Mouse (Mus musculus) kidney, postnatal 36 days (tissue): ENCODE measurements at regions not wholly inside any gene's neighbourhood (a gene's known extent, or its start where the extent isn't known, plus 50 kb on each side); places are given as distances from the start of the nearest gene placed in this dataset.

ENCODE experiments used
- DNase-seq, 2 experiments: peaks; one replicate each; pipeline ENCODE4 v3.0.0; 2021 to 2022; ENCODE audit warnings: mixed read lengths in 2 of 2

GRCm38 (mm10) chr5:112035426-112035825 lies 216.9 kb downstream of the Cryba4 start:
- no peak for DNase-seq

- no peak for DNase-seq
Observed at GRCm38 (mm10) chr5:112037080-112037479, 215.2 kb downstream of the Cryba4 start.

GRCm38 (mm10) chr5:112039645-112040372 lies 212.5 kb downstream of the Cryba4 start:
- DNase-seq, result no peak

GRCm38 (mm10) chr5:112040678-112041077 lies 211.6 kb downstream of the Cryba4 start:
- DNase-seq, result no peak

GRCm38 (mm10) chr5:112041285-112041684 lies 211.0 kb downstream of the Cryba4 start:
- no peak for DNase-seq

DNA sequence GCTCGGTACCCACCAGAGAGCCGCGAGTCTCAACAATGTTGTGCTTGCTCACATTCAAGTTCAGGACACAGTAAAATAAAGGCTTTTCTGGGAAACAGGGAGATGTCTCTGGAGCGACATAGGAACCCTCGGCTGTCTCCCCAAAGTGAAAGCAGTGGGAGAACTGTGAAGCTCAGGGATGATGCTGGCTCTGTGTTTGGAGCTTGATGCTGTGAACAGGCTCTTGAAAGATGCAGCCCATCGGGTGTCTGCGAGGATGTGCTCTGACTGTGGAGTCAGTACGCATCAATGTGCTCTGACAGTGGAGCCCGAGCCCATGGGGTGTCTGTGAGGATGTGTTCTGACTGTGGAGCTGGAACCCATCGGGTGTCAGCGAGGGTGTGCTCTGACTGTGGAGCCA lies 210.1 kb downstream of the Cryba4 start:
- DNase-seq, result no peak

GRCm38 (mm10) chr5:112050046-112050782 lies 202.1 kb downstream of the Cryba4 start:
- no peak for DNase-seq

GRCm38 (mm10) chr5:112050906-112051305 lies 201.4 kb downstream of the Cryba4 start:
- DNase-seq, result peak in 1 of 2 experiments; percentile 4

DNA sequence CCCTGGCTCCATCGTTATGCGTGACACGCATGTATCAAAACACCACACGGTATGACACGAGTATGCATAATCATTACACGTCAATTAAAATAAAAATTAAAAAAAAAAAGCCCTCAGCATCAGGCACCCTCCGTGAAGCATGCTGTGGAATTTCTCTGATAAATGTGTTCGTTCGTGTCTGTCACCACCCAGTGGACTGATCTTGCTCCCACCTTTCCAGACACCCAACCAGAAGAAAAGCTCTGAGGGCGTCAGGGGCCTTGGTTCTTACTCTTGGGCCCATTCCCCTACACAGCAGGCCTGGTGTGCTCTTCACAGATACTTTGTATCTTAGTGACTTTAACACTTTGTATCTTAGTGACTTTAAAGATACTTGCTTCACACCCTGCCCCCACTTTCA lies 200.5 kb downstream of the Cryba4 start:
- no peak for DNase-seq

GRCm38 (mm10) chr5:112053600-112054155 lies 198.6 kb downstream of the Cryba4 start:
- no peak for DNase-seq

GRCm38 (mm10) chr5:112055018-112055417 lies 197.3 kb downstream of the Cryba4 start:
- no peak for DNase-seq

- DNase-seq, result no peak
Observed at GRCm38 (mm10) chr5:112069917-112070316, 182.4 kb downstream of the Cryba4 start.

GRCm38 (mm10) chr5:112072456-112072855 lies 179.9 kb downstream of the Cryba4 start:
- DNase-seq, result no peak

DNA sequence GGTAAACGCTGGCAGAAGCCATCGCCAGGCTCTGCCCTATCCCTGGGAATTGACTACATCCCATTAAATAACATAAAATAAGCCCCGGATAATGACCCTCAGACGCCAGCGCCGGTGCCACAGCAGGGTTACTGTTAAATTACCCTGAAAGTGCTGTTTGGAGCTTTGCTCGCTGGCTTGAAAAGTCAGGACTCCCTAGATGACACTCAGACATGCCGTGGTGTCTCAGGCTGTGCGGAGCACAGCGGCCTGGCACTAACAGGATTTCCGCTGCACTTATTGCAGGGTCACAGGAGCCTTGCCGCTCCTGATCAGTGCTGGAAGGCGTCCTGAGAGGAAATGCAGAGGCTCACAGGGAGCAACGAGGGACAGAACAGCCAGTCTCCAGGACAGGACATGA lies 175.2 kb downstream of the Cryba4 start:
- peak; percentile 8 to 23 for DNase-seq

GRCm38 (mm10) chr5:112077840-112078600 lies 174.3 kb downstream of the Cryba4 start:
- DNase-seq, result peak; percentile 9 to 60

GRCm38 (mm10) chr5:112081006-112081405 lies 171.3 kb downstream of the Cryba4 start:
- no peak for DNase-seq

GRCm38 (mm10) chr5:112091867-112092535 lies 160.3 kb downstream of the Cryba4 start:
- DNase-seq, result peak; percentile 14 to 29

GRCm38 (mm10) chr5:112093905-112094571 lies 158.3 kb downstream of the Cryba4 start:
- no peak for DNase-seq

DNA sequence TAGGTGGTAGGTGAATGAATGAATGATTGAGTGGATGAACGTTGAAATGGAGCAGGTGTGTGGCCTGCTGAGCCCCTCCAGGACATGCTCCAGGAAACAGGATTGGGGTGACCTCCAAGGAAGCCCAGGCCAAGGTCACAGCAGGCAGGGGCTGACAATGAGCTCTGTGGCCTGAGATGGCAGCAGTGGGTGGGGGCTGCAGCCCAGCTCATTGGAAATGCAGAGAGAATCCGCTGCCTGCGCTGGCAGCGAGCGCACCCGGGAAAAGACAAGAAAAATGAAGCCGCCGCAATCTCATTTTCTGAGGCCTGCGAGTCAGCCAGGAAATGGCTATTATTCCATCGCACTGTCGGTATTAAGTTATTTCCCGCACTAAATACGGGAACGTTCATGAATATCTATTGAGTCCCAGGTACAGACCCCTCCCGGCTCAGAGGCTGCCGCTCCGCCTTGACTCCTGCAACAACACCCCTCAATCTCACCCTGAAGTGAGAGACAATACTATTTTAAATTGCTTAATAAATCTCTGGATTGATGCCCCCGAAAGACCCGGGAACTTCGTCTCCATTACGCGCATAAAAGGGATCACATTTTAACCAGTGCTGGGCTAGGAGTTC lies 153.7 kb downstream of the Cryba4 start:
- no peak for DNase-seq

DNA sequence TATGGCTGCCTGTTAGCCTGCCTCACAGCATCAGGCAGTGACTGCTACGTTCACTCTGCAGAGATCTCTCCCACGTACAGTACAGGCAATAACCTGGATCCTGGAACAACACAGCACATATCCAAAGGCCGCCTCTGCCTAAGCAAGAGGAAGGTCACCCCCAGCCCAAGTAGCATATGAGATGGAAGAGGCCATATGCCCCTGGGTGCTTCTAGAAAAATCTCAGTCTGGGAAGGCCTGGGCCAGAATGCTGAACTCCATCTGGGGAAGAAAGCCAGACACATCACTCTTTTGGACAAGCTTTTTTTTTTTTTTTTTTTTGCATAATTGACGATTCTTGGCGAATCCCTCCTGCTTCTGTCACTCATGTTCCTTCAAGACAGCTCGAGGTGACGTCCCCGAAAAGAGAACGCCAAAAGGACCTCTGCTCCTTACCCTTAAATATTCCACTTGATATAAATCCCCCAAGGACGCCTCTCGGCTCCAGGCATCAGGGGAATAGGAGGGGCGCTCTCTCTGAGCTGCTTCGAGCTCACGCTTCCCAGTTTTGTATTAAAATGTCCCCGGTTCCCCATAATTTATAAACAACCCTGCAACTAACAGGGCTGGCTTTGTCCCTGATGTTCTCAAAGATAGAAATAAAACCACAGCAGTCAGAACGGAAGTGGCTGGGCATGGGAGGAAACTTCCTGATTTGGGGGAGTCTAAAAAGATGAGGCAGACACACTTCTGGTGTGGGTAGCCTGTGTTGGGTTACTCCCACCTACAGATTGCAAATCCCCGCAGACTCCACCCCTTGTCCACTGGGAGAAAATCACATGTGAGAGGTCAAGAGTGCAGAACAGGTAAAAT lies 150.4 kb downstream of the Cryba4 start:
- DNase-seq, result peak in 1 of 2 experiments; percentile 3
